Comparison of ENCODE assay signal across 17 mouse cellular contexts in genomic region chr14:47513606-47514005, GRCm38 (mm10). TPM values are rescaled to one million over a fixed set of nuclear protein-coding genes. Genes with fewer than 3 reads are reported as not detected.
DNase-seq lines count a peak whose midpoint lies in the region; ATAC-seq and TF ChIP-seq lines count a peak whose summit lies in the region.
"Had no signal": no experiment of that assay in that cellular context is flagged by ENCODE, and none has a peak within 500 bp of the region (broad histone marks: within the 10 kb centered on the region; RNA-seq: fewer than 3 reads in every experiment).

No protein-coding gene starts in this region.

- H3K4me1 ChIP-seq in bone marrow macrophage, adult 2 months (ENCODE audit: control insufficient read depth, insufficient read depth, low read length), result peaks cover 45% of the 10 kb centered on the region
- peaks cover 29% of the 10 kb centered on the region for H3K4me1 ChIP-seq in liver, postnatal 0 days (ENCODE audit: insufficient read depth)

- no peak for TF ChIP-seq CTCF in bone marrow macrophage, adult 2 months (IDR thresholded peaks at IDR 0.05; ENCODE audit: low read depth, low read length)
- no peak for TF ChIP-seq CTCF in liver, postnatal 0 days (IDR thresholded peaks at IDR 0.05; ENCODE audit: low read depth)

- H3K27ac ChIP-seq in bone marrow macrophage, adult 2 months (ENCODE audit: insufficient read depth, low read depth, low read length), result peak overlapping the region; percentile 19; the same call in 1 of the 2 replicates
- H3K27ac ChIP-seq in liver, postnatal 0 days (ENCODE audit: low read depth), result peak overlapping the region; percentile 49; the same call in 1 of the 2 replicates
- H3K27ac ChIP-seq: heart, embryonic 15.5 days; lung, embryonic 15.5 days had no signal

- intact Hi-C loops in left cerebral cortex, postnatal 10 days (cut with DNase I), result no loop called here

- peak; percentile 54 to 63 for DNase-seq in left cerebral cortex, adult 18-20 months (ENCODE audit: low spot score in 2 of 2)
- no peak for DNase-seq in left cerebral cortex, postnatal 10 days (ENCODE audit: extremely low spot score in 1 of 2, low spot score in 2 of 2)
- DNase-seq in liver, postnatal 0 days, result no peak
- no peak for DNase-seq in spleen, adult 12 weeks (ENCODE audit: low spot score)
- DNase-seq in lung, adult 18-20 months, result no peak
- DNase-seq: adrenal gland, postnatal 14 days; cerebellum, adult 8-10 months; forebrain, postnatal 0 days; kidney, adult 2 months; kidney, postnatal 14 days; midbrain, embryonic 14.5 days had no signal

- no peaks in the 10 kb centered on the region for H3K27me3 ChIP-seq in liver, postnatal 0 days (ENCODE audit: insufficient read depth, low read length)
- H3K27me3 ChIP-seq: heart, embryonic 15.5 days; lung, embryonic 15.5 days; Patski had no signal

- H3K4me2 ChIP-seq in liver, postnatal 0 days (ENCODE audit: low read depth, low read length), result no peak overlapping the region
- H3K4me2 ChIP-seq: heart, embryonic 15.5 days; lung, embryonic 15.5 days had no signal

- no peak for TF ChIP-seq POLR2A in bone marrow macrophage, adult 2 months (IDR thresholded peaks at IDR 0.05; ENCODE audit: borderline replicate concordance, low read depth, low read length)

- H3K4me3 ChIP-seq in bone marrow macrophage, adult 2 months (ENCODE audit: insufficient read depth, low read length), result no peak overlapping the region
- no peak overlapping the region for H3K4me3 ChIP-seq in liver, postnatal 0 days (ENCODE audit: low read depth, low read length)
- H3K4me3 ChIP-seq: heart, embryonic 15.5 days; lung, embryonic 15.5 days had no signal

- H3K36me3 ChIP-seq in liver, postnatal 0 days (replicated peaks; ENCODE audit: insufficient read depth, low read length), result peaks cover 17% of the 10 kb centered on the region; the same call in 1 of the 2 replicates
- H3K36me3 ChIP-seq: heart, embryonic 15.5 days; lung, embryonic 15.5 days had no signal

- H3K9me3 ChIP-seq in liver, postnatal 0 days (ENCODE audit: low read length), result no peaks in the 10 kb centered on the region
- H3K9me3 ChIP-seq: heart, embryonic 15.5 days; lung, embryonic 15.5 days had no signal

- H3K9ac ChIP-seq in liver, postnatal 0 days (replicated peaks), result no peak overlapping the region
- H3K9ac ChIP-seq: forebrain, postnatal 0 days; heart, embryonic 15.5 days; lung, embryonic 15.5 days had no signal

- WGBS in liver, postnatal 0 days (ENCODE audit: insufficient replicate concordance), result 76% methylated on average over 3 of the region's 3 CpGs

- ATAC-seq in granulocyte monocyte progenitor cell, adult 5-6 weeks (replicated peaks; ENCODE audit: poor library complexity, severe bottlenecking), result peak; percentile 59
- no peak for ATAC-seq in liver, postnatal 0 days
- ATAC-seq: activated CD4-positive, CD25-positive, alpha-beta regulatory T cell, adult 4 months; forebrain, postnatal 0 days; Patski had no signal

- TF ChIP-seq EP300 in liver, postnatal 0 days (IDR thresholded peaks at IDR 0.05; ENCODE audit: low read depth), result no peak

RNA-seq across cellular contexts. Expression of gene Atg14, which starts 56.8 kb away (rescaled TPM):
- total RNA-seq in left cerebral cortex, adult 18-20 months (2021), result 10 to 100 TPM; 19.7 to 20.7 TPM
- 10 to 100 TPM; 13.0 to 13.8 TPM for total RNA-seq in left cerebral cortex, postnatal 10 days (2021)
- 14.0 and 16.7 TPM in 2 replicates for polyA plus RNA-seq in bone marrow macrophage, adult 2 months (2012; ENCODE audit: insufficient read depth, insufficient read length, missing spikeins)
- total RNA-seq in granulocyte monocyte progenitor cell, adult 5-6 weeks (2014; fragmentation: Nextera tagmentation), result 7.2 and 11.2 TPM in 2 replicates
- total RNA-seq in granulocyte monocyte progenitor cell, adult 5-6 weeks (2017), result 6.5 and 6.9 TPM in 2 replicates
- 5.6 and 6.3 TPM in 2 replicates for polyA plus RNA-seq in liver, postnatal 0 days (2015; fragmentation: Nextera tagmentation; extraction: Ambion mirVana)

Comparison
In these comparisons a context has a peak if more than half of its experiments do, and no peak if none do; other contexts are left out.
1. DNase-seq: peak in left cerebral cortex, adult 18-20 months (2 of 2); none in left cerebral cortex, postnatal 10 days (0 of 2), liver, postnatal 0 days (single experiment), spleen, adult 12 weeks (single experiment) and lung, adult 18-20 months (0 of 2).